Mouse (Mus musculus) mesoderm, embryonic 11.5 days (tissue): ENCODE measurements around the gene Kiss1r.

Source experiments
- DNase-seq: peaks from one replicate; pipeline ENCODE4 v3.0.0-alpha.2; 2012; ENCODE audit warnings: low read depth, low spot score

The Kiss1r gene

DNA sequence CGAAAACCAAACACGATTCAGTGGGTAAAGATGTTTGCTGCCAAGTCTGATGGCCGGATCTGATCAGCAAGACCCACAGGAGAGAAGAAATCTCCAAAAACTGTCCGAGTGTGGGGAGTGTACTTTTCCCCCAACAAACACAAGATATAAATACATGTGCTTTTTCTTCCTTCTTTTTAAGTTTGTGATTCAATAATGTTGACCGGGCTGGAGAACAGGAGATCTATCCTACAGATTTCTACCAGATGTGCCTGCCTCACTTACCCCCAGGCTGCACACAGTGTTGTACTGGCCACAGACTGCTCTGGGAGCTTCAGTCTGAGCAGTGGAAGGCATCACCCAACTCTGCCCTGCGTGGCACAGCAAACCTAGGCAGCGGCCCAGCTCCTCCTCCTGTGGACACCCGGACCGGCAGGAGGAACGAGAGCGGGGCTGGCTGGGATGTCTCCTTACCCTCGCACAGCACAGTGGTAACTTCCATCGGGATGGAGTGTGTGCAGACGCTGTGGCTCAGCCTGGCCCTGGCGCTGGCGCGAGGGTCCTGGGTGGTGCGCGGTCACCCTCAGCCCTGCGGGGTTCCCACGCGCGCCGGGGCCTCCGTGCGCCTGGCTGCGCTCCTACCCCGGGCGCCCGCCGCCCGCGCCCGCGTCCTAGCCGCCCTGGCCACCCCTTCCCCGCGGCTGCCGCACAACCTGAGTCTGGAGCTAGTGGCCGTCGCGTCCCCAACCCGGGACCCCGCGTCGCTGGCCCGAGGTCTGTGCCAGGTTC is 53.8 kb downstream of the Kiss1r start, which contains the start of gene Grin3b:
Gene Grin3b (plus strand): TSS at position 301 of the 768 bp plus-strand sequence.
- DNase-seq, result no peak

DNA sequence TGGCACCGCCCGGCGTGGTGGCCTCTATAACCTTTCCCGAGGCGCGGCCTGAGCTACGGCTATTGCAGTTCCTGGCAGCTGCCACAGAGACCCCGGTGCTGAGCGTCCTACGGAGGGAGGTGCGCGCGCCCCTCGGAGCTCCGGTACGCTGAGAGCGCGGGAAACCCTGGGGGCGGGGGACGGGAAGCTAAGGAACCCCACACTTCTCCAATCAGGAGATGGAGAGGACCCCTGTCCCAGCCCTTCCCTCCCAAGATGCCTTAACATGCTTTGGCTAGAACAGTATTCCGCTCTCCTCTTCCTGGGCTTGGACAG is 54.4 kb downstream of the Kiss1r start:
- no peak for DNase-seq
